26 mouse cellular contexts compared by ENCODE assay signal in genomic region chr15:85049758-85050157, GRCm38 (mm10). TPM values are rescaled to one million over a fixed set of nuclear protein-coding genes. Genes with fewer than 3 reads are reported as not detected.
DNase-seq lines count a peak whose midpoint lies in the region; ATAC-seq lines count a peak whose summit lies in the region.
"Had no signal": no experiment of that assay in that cellular context is flagged by ENCODE, and none has a peak within 500 bp of the region (broad histone marks: within the 10 kb centered on the region; RNA-seq: fewer than 3 reads in every experiment).

No protein-coding gene starts in this region.

- peaks cover 13% of the 10 kb centered on the region; the same call in 1 of the 2 replicates for H3K4me1 ChIP-seq in liver, embryonic 12.5 days
- no peaks in the 10 kb centered on the region; the same call in 1 of the 2 replicates for H3K4me1 ChIP-seq in liver, embryonic 16.5 days (ENCODE audit: control insufficient read depth, low read depth, low read length)
- H3K4me1 ChIP-seq: embryonic facial prominence, embryonic 10.5 days; forebrain, embryonic 10.5 days; heart, embryonic 10.5 days had no signal

- peak; percentile 98 for ATAC-seq in liver, embryonic 12.5 days
- peak; percentile 92 for ATAC-seq in liver, embryonic 16.5 days (ENCODE audit: low read depth)
- ATAC-seq: activated CD4-positive, CD25-positive, alpha-beta regulatory T cell, adult 4 months; forebrain, embryonic 14.5 days; Patski had no signal

- H3K36me3 ChIP-seq in liver, embryonic 12.5 days: peaks cover 78% of the 10 kb centered on the region
- peaks cover 2% of the 10 kb centered on the region; the same call in 1 of the 2 replicates for H3K36me3 ChIP-seq in liver, embryonic 16.5 days (ENCODE audit: control insufficient read depth, insufficient read depth)

- H3K27ac ChIP-seq in liver, embryonic 12.5 days: peak overlapping the region; percentile 75
- H3K27ac ChIP-seq in liver, embryonic 16.5 days (ENCODE audit: low read length): 0 out of 2 replicates have a peak overlapping the region, but pooled peaks have one; percentile 28
- H3K27ac ChIP-seq: embryonic facial prominence, embryonic 10.5 days; forebrain, embryonic 10.5 days; gastrocnemius, adult 2 months; heart, embryonic 10.5 days; hindbrain, embryonic 14.5 days had no signal

- H3K9ac ChIP-seq in liver, embryonic 12.5 days: no peak overlapping the region
- no peak overlapping the region for H3K9ac ChIP-seq in liver, embryonic 16.5 days (ENCODE audit: low read depth, low read length)
- H3K9ac ChIP-seq: hindbrain, embryonic 14.5 days had no signal

- 0 out of 2 replicates have a peak overlapping the region, but pooled peaks have one; percentile 1 for H3K4me2 ChIP-seq in liver, embryonic 12.5 days
- no peak overlapping the region for H3K4me2 ChIP-seq in liver, embryonic 16.5 days (ENCODE audit: low read depth, low read length)
- H3K4me2 ChIP-seq: hindbrain, embryonic 14.5 days had no signal

- no peaks in the 10 kb centered on the region for H3K27me3 ChIP-seq in liver, embryonic 12.5 days (replicated peaks)
- H3K27me3 ChIP-seq in liver, embryonic 16.5 days (ENCODE audit: control insufficient read depth, insufficient read depth, low read depth, low read length): no peaks in the 10 kb centered on the region
- H3K27me3 ChIP-seq: CH12.LX, Patski had no signal

- DNase-seq in c-Kit-negative CD71-positive TER-119-positive erythroid progenitor cells, embryonic 14.5 days (ENCODE audit: low read depth, low spot score): peak; percentile 59
- DNase-seq in c-Kit-positive CD71-positive TER-119-positive erythroid progenitor cells, embryonic 14.5 days (ENCODE audit: low spot score): peak; percentile 63
- no peak for DNase-seq in spleen, postnatal 4 days (ENCODE audit: low spot score in 2 of 2)
- no peak for DNase-seq in ovary, postnatal 36 days (ENCODE audit: low spot score)
- DNase-seq in layer of hippocampus, postnatal 25 days (ENCODE audit: extremely low spot score in 1 of 2, low spot score in 1 of 2): no peak
- DNase-seq: adrenal gland, postnatal 14 days; cerebellum, adult 11-12 months; cerebellum, adult 9-10 months; gastrocnemius, adult 2 months; gastrocnemius, postnatal 25 days; heart, adult 18-20 months; heart, postnatal 14 days had no signal

- H3K9me3 ChIP-seq in liver, embryonic 12.5 days (replicated peaks): no peaks in the 10 kb centered on the region
- no peaks in the 10 kb centered on the region for H3K9me3 ChIP-seq in liver, embryonic 16.5 days (replicated peaks; ENCODE audit: control insufficient read depth, low read length)
- H3K9me3 ChIP-seq: embryonic facial prominence, embryonic 10.5 days; forebrain, embryonic 10.5 days; heart, embryonic 10.5 days had no signal

- no peak overlapping the region for H3K4me3 ChIP-seq in liver, embryonic 12.5 days
- H3K4me3 ChIP-seq in liver, embryonic 16.5 days (ENCODE audit: low read depth, low read length): no peak overlapping the region
- H3K4me3 ChIP-seq: embryonic facial prominence, embryonic 10.5 days; erythroblast, embryonic 14.5 days; forebrain, embryonic 10.5 days; gastrocnemius, adult 2 months; heart, embryonic 10.5 days had no signal

- 74% methylated on average over 1 of the region's 1 CpGs for WGBS in liver, embryonic 12.5 days (ENCODE audit: insufficient replicate concordance)
- WGBS in liver, embryonic 16.5 days (ENCODE audit: insufficient replicate concordance): 68% methylated on average over 1 of the region's 1 CpGs

RNA-seq across cellular contexts. Expression of gene Fam118a, which starts 21.0 kb away (rescaled TPM):
- 11.2 and 11.4 TPM in 2 replicates for polyA plus RNA-seq in liver, embryonic 12.5 days (2016; fragmentation: Nextera tagmentation; extraction: Ambion mirVana)
- 5.4 and 6.9 TPM in 2 replicates for polyA plus RNA-seq in liver, embryonic 16.5 days (2015; fragmentation: Nextera tagmentation; extraction: Ambion mirVana)
- 10 to 100 TPM; 29.6 to 31.6 TPM for total RNA-seq in layer of hippocampus, postnatal 25 days (2021)

RNA-seq across cellular contexts. Expression of gene Upk3a, which starts 32.8 kb away (rescaled TPM):
- polyA plus RNA-seq in liver, embryonic 12.5 days (2016; fragmentation: Nextera tagmentation; extraction: Ambion mirVana): not detected in 2 replicates
- 0.08 TPM in 1 of 2 replicates, not detected in the other for polyA plus RNA-seq in liver, embryonic 16.5 days (2015; fragmentation: Nextera tagmentation; extraction: Ambion mirVana)
- not detected for total RNA-seq in layer of hippocampus, postnatal 25 days (2021)
- total RNA-seq: adrenal gland, adult 18-20 months; adrenal gland, postnatal 14 days; CH12.LX; gastrocnemius, adult 2 months; gastrocnemius, postnatal 25 days; heart, adult 18-20 months; heart, postnatal 14 days; hematopoietic stem cell, adult 5-6 weeks had no signal
- polyA plus RNA-seq: activated CD4-positive, CD25-positive, alpha-beta regulatory T cell, adult 4 months; embryonic facial prominence, embryonic 10.5 days; erythroblast, embryonic 14.5 days; forebrain, embryonic 10.5 days; heart, embryonic 14.5 days; Patski had no signal

Comparison
In these comparisons a context has a peak if more than half of its experiments do, and no peak if none do; other contexts are left out.
1. DNase-seq: peak in c-Kit-negative CD71-positive TER-119-positive erythroid progenitor cells, embryonic 14.5 days (single experiment) and c-Kit-positive CD71-positive TER-119-positive erythroid progenitor cells, embryonic 14.5 days (single experiment); none in spleen, postnatal 4 days (0 of 2), ovary, postnatal 36 days (single experiment) and layer of hippocampus, postnatal 25 days (0 of 2).